Mouse (Mus musculus): ENCODE data around the gene Rpa1.

- no peak for TF ChIP-seq CTCF (IDR thresholded peaks at IDR 0.05; ENCODE audit: low read depth, low read length)
- TF ChIP-seq TAL1 (conservative IDR thresholded peaks at IDR 0.05; ENCODE audit: low read depth, low read length): no peak
These were observed 36.4 kb downstream of the Rpa1 start for GRCm38 (mm10) chr11:75311751-75312150.
